Mouse (Mus musculus): ENCODE data around the gene Gpr150. TPM values are rescaled to one million over a fixed set of nuclear protein-coding genes. Genes with fewer than 3 reads are reported as not detected.

Gpr150 gene
- polyA plus RNA-seq (2017; shearing (Covaris generic)): not detected

GRCm38 (mm10) chr13:76056896-76057266 lies at the start of gene Gpr150:
Gpr150 (minus strand) TSS chr13:76056996.

GRCm38 (mm10) chr13:76098493-76099303 lies 41.9 kb upstream of the Gpr150 start, which contains the start of the genes Arsk and Ttc37:
Arsk (minus strand) TSS chr13:76098660.
Ttc37 (plus strand) TSS chr13:76098734.

GRCm38 (mm10) chr13:76017974-76018843 lies 38.6 kb downstream of the Gpr150 start, which contains the start of gene Rfesd:
Rfesd (minus strand) TSS chr13:76018719.

Other genes with a start within 250 kb of the Gpr150 start
- 310 TPM for gene Glrx, start 217.1 kb downstream of the Gpr150 start, polyA plus RNA-seq (2017; shearing (Covaris generic))
- gene Rhobtb3, start 113.1 kb downstream of the Gpr150 start, polyA plus RNA-seq (2017; shearing (Covaris generic)): not detected
- not detected for gene Spata9, start 89.8 kb downstream of the Gpr150 start, polyA plus RNA-seq (2017; shearing (Covaris generic))
- gene Rfesd, start 38.3 kb downstream of the Gpr150 start, polyA plus RNA-seq (2017; shearing (Covaris generic)): 35.7 TPM
- 6.6 TPM for gene Arsk, start 41.7 kb upstream of the Gpr150 start, polyA plus RNA-seq (2017; shearing (Covaris generic))
- gene Ttc37, start 41.7 kb upstream of the Gpr150 start, polyA plus RNA-seq (2017; shearing (Covaris generic)): 26.1 TPM
- gene Fam81b, start 248.1 kb upstream of the Gpr150 start, polyA plus RNA-seq (2017; shearing (Covaris generic)): not detected